Mouse (Mus musculus): ENCODE data around the gene Vps26a.

- TF ChIP-seq CTCF (IDR thresholded peaks at IDR 0.05; ENCODE audit: low read depth, low read length) (no peak), GATA2 (IDR thresholded peaks at IDR 0.05; ENCODE audit: borderline replicate concordance, low read depth, low read length) (no peak), POLR2AphosphoS5 (IDR thresholded peaks at IDR 0.05; ENCODE audit: insufficient replicate concordance, low read depth, low read length) (no peak)
Measured at GRCm38 (mm10) chr10:62474944-62475343, 11.7 kb downstream of the Vps26a start.
